Mouse (Mus musculus): ENCODE data around the gene Smdt1.
A peak's percentile ranks its signal among the peaks of the same experiment; 100 is the strongest.
"Not testable (repeated sequence)": the region's sequence is repeated elsewhere in the genome, so short reads cannot be mapped to it uniquely, and the experiment has no call there.

Gene Smdt1

GRCm38 (mm10) chr15:82343368-82344287, 4.9 kb downstream of the Smdt1 start:
- no peak for DNase-seq (ENCODE audit: low read depth, low spot score)

- no peak for DNase-seq (ENCODE audit: low read depth, low spot score)
Measured at GRCm38 (mm10) chr15:82344971-82345370, 6.2 kb downstream of the Smdt1 start.

DNA sequence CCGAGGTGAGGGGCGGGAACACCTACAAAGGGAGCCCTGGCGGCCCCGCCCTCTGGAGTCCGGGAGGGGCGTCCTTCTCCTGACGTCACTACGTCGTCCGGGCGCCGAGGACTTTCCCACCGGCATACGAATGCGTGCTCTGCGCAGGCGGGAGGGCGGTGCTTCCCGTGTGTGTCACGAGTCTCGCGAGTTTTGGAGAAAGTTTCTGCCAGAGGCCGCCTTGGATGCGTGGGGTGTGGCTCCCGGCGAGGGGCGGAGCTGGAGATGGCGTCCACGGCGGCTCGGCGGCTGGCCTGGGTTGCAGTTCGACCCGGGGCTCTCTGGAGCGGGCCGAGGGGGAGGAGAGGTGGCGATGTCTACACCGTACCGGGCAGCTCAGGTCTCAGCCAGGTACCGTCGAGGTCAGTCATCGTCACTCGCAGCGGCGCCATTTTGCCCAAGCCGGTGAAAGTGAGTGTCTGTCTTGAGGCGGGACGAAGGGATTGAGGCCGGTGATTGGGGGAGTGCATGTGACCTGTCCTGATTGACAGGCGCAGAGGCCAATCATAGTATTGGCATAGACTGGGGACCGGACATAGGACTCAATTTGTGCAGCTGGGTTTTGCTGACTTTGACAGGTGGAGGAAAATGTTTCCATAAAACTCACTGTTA, 7.2 kb downstream of the Smdt1 start:
- DNase-seq (ENCODE audit: low read depth, low spot score), result peak; percentile 99

DNA sequence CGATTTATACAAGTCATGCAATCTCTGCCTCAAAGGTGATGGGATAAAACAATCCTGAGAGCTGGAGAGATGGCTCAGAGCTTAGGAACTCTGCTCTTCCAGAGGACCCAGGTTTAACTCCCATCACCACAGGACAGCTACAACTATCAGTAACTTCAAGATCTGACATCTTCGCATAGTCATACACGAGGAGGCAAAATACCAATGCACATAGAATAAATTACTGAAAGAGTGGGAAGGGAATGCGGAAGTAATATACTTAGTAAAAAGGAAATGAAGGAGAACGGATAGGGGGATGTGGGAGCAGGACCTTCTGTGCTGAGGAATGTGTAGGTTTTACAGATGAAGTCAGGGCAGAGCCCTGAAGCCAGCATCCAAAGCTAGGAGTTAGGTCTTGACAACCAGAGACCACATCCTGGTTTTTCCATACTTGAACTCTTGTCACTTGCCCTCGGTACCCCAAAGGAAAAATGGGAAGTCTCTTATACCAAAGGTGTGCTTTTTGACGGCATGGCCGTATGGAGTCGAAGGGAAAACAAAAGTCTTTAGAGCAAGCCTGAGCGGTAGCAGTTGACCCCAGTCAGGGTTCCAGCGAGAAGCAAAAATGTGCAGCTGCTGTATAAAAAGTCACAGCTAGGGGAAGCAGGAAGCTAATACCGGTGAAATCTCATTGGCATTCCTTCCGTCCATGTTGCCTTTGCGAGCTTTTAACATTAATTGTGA, 8.0 kb downstream of the Smdt1 start:
- no peak for DNase-seq (ENCODE audit: low read depth, low spot score)

- DNase-seq (ENCODE audit: low read depth, low spot score), result no peak
Measured at GRCm38 (mm10) chr15:82347303-82347676, 8.5 kb downstream of the Smdt1 start.

DNA sequence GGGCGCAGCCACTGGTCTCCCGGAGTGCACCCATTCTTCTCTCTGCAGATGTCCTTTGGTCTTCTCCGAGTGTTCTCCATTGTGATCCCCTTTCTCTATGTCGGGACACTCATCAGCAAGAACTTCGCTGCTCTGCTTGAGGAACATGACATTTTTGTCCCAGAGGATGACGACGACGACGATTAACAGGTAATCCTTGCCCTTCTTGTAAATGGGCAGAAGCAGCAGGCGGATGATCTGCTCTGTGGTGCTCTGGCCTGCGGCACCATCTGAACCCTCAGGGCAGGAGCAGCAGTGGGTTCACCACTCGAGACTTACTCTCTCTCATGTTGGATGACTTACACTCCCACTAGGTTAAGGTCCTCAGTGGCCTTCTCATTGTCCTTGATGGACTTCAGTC, 9.1 kb downstream of the Smdt1 start:
- no peak for DNase-seq (ENCODE audit: low read depth, low spot score)

DNA sequence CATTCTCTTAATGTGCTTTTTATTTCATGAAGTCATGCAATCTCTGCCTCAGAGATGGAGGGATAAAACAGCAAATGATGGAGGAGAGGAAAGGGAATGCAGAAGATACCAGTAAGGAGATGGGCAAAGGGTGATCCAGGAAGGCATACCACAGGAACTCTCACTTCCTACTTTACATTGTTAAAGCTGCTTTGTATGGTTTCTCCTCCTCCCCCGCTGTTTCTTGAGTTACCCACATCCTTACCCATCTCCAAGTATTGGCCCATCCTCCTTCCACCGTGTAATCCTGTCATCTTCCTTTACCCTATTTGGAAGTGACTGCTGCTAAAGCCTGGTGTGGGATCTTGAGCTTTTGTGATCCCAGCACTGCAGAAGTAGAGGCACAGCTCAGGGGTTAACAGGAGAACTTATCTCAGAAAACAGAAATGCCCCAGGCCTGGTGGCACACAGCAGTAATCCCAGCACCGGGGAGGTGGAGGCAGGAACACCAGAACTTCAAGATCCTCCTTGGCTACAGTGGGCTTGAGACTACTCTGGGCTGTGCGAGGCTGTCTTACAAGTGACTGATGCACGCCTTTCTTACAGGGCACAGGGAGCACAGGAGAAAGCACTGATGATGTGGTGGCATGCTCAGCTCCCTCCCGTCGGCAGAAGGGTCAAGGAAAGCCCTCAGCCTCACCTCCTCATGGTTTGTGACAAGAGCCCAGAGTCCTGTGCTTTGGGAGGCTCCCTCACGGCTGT, 9.7 kb downstream of the Smdt1 start:
- no peak for DNase-seq (ENCODE audit: low read depth, low spot score)

DNA sequence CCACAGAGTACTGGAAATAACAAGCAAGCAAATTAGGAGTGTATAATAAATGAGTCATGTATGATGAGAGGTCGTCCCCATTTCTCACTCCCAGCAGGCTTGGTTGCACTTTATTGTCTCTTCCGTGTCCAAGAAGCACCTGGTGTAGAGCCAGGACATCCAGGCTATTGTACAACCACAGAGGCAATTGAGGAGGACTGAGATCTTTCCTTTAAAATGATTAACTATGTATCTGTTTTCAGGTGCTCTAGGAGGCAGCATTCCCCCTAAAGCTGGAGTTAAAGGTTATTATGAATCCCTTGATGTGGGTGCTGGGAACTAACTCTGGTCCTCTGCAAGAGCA, 10.2 kb downstream of the Smdt1 start:
- no peak for DNase-seq (ENCODE audit: low read depth, low spot score)

GRCm38 (mm10) chr15:82350349-82350748, 11.6 kb downstream of the Smdt1 start:
- DNase-seq (ENCODE audit: low read depth, low spot score), result no peak

DNA sequence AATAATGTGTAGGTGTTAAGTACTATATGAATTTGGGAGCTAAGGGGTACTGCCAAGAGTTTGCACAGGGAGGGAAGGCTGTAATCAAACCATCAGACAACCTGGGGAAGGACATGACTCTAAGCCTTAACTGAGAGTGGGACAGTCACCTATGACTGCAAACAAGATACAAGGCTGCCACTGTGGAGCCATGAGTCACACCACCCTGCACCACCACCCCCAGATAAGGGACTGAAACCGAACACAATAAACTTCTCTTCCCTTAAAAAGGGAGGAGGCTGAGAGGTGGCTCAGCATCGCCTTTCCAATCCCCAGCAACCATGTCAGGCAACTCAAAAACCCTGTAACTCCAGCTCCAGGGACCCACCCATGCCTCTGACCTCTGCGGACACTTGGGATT, 12.7 kb downstream of the Smdt1 start:
- no peak for DNase-seq (ENCODE audit: low read depth, low spot score)

DNA sequence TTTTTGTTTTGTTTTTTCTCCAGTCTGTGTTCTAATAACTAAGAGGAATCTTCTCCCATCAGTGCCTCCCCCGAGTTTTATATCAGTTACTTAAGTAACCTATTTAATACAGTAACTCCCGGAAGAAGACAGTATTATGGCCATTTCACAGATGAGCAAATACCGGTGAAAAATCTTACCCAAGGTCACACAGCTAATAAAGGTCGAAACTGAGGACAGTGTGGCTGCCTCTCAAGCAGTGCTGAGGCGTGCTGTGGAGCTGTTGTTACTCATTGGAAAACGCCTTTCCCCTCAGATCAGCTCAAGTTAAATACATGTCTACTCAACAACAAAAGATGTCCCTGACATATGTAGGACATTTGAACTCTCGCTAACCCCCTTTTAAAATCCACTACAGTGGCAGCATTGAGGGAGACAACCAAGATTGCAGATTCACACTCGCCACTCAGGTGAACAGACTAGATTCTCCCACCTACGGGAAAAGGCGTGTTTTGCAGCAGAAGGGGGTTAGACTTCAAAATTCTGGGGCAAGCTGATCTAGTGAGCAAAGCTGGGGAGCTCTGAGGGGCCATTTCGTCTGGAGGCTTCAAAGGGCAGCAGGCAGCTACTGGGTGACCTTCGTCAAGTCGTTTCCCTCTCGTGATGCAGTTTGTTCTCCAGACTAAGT, 14.5 kb downstream of the Smdt1 start:
- DNase-seq (ENCODE audit: low read depth, low spot score), result no peak

DNA sequence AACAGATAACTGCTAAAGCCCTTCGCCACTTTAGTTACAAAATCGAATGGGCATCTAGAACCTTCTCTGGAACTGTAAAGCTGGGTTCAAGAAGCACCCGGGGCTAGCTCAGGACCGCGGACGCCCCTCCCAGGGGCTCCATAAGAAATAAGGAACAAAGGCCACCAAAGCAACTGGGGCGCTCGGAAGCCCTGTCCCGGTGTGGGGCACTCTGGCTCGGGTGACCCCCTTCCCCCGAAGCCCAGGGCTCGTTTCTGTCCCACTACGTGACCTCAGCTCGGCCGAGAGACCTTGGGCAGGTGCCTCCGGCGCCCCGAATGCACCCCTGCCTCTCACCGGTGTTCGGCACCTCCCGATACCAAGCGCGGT, 15.0 kb downstream of the Smdt1 start:
- no peak for DNase-seq (ENCODE audit: low read depth, low spot score)

DNA sequence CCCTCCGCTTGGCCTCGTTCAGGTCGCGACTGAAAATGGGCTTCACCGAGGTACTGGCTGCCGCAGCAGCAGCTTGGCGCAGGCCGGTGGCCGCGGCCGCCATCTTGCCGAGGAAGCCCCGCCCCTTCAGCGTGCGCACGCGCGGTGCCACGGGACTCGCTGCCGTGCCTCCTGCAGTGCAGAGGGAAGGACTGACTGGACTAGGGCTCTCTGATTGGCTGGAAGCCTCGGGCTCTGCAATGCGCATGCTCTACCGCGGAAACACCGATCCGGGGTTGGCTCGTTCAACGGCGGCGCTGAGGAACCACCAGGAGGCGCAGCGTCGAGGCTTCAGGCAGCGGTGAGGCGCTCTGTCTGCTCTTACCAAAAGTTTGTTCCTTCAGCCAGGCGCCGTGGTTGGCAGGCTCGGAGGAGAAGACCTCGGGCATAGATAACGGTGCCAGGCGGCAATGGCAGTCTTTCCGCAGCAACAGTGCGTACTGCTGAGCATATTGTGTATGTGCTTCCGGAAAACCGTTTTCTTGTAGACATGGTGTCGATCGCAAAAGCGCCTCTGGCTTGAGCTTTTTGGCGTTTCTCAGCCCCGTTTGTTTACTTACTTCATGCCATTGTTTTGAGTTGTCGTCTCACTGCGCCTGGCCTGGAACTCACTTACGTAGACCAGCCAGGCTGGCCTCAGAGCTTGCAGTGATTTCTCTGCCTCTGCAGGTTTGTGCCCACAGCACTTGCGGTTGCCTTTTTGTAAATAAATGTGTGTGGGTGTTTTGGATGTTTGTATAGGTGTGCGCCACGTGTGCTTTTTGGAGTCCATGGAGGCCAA, 15.6 kb downstream of the Smdt1 start, which contains the start of gene Ndufa6:
Ndufa6 (minus strand) TSS at position 197 of the 820 bp plus-strand sequence.
- DNase-seq (ENCODE audit: low read depth, low spot score), result peak; percentile 100

GRCm38 (mm10) chr15:82358431-82359260, 19.9 kb downstream of the Smdt1 start:
- DNase-seq (ENCODE audit: low read depth, low spot score), result no peak

- peak; percentile 77 for DNase-seq (ENCODE audit: low read depth, low spot score)
Measured at GRCm38 (mm10) chr15:82361459-82362018, 22.8 kb downstream of the Smdt1 start.

- no peak for DNase-seq (ENCODE audit: low read depth, low spot score)
Measured at GRCm38 (mm10) chr15:82362234-82362633, 23.5 kb downstream of the Smdt1 start.

- not testable (repeated sequence) for DNase-seq (ENCODE audit: low read depth, low spot score)
Measured at GRCm38 (mm10) chr15:82363801-82364200, 25.0 kb downstream of the Smdt1 start.

GRCm38 (mm10) chr15:82364561-82364960, 25.8 kb downstream of the Smdt1 start:
- not testable (repeated sequence) for DNase-seq (ENCODE audit: low read depth, low spot score)

DNA sequence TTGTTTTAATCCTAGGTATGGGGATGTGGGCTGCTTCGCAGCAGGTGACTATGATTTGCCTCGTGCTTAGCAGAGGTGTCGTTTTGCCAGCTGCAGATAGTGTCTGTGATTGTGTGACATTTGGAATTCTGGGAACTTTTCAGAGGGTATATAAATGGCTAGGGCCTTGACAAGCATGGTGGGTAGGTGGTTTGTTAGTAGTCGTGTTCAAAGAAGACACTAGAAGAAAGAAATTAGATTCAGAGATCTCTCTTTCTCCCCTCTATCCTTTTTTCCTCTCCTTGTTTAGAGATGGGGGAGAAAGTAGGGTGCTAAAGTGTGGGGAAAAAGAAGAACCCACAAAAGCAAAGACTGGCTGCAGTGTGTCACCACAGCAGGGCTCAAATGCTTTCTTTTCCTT, 29.4 kb downstream of the Smdt1 start:
- DNase-seq (ENCODE audit: low read depth, low spot score), result no peak

Data from skeletal muscle tissue, adult 2 months (tissue).